Mouse (Mus musculus) embryonic facial prominence, embryonic 15.5 days (tissue): Measurements from ENCODE around the gene Hyal3. TPM values are rescaled to one million over a fixed set of nuclear protein-coding genes. Genes with fewer than 3 reads are reported as not detected.

Experiments
- ATAC-seq: fragments of 200-750 bp; cut with Nextera tagmentation; 2 replicates; pipeline ENCODE4 v1.8.0; 2017; ENCODE audit warnings: low read depth, moderate TSS enrichment; ENCODE audit not compliant: insufficient number of reproducible peaks, low FRiP score, low TSS enrichment
- H3K27ac ChIP-seq: fragments of 300-500 bp; sonication (generic); replicated peaks from 2 replicates; pipeline ENCODE4 v1.5.1; 2015; ENCODE audit warnings: mild to moderate bottlenecking, inconsistent platforms
- H3K27me3 ChIP-seq: fragments of 300-500 bp; sonication (generic); 2 replicates; pipeline ENCODE4 v1.6.1; 2015; ENCODE audit warnings: inconsistent platforms
- H3K36me3 ChIP-seq: fragments of 300-500 bp; sonication (generic); 2 replicates; pipeline ENCODE4 v1.6.1; 2015; ENCODE audit warnings: mild to moderate bottlenecking, inconsistent platforms
- H3K4me1 ChIP-seq: fragments of 300-500 bp; sonication (generic); 2 replicates; pipeline ENCODE4 v1.6.1; 2015; ENCODE audit warnings: inconsistent platforms
- H3K4me2 ChIP-seq: fragments of 300-500 bp; sonication (generic); replicated peaks from 2 replicates; pipeline ENCODE4 v1.6.1; 2015; ENCODE audit warnings: mild to moderate bottlenecking, inconsistent platforms
- H3K4me3 ChIP-seq: fragments of 300-500 bp; sonication (generic); replicated peaks from 2 replicates; pipeline ENCODE4 v1.5.1; 2015; ENCODE audit warnings: mild to moderate bottlenecking, inconsistent platforms
- H3K9ac ChIP-seq: fragments of 300-500 bp; sonication (generic); 2 replicates; pipeline ENCODE4 v1.6.1; 2015; ENCODE audit warnings: inconsistent platforms
- H3K9me3 ChIP-seq: fragments of 300-500 bp; sonication (generic); replicated peaks from 2 replicates; pipeline ENCODE4 v1.6.1; 2016; ENCODE audit warnings: inconsistent platforms
- WGBS: fragments of 180-500 bp; shearing (Covaris S2); methylation state at CpG from one replicate; pipeline ENCODE4 v1.1.7; 2015; 5-methylcytosine and 5-hydroxymethylcytosine counted together
- polyA plus RNA-seq: library from polyadenylated mRNA; unstranded; fragments of >200 nt; fragmentation: Nextera tagmentation; extraction: Ambion mirVana; gene quantifications from 2 replicates; pipeline ENCODE4 v1.2.1, GENCODE M21; 2015

The Hyal3 gene
- polyA plus RNA-seq, 1 experiment from 2014 or later: 2.0 TPM

DNA sequence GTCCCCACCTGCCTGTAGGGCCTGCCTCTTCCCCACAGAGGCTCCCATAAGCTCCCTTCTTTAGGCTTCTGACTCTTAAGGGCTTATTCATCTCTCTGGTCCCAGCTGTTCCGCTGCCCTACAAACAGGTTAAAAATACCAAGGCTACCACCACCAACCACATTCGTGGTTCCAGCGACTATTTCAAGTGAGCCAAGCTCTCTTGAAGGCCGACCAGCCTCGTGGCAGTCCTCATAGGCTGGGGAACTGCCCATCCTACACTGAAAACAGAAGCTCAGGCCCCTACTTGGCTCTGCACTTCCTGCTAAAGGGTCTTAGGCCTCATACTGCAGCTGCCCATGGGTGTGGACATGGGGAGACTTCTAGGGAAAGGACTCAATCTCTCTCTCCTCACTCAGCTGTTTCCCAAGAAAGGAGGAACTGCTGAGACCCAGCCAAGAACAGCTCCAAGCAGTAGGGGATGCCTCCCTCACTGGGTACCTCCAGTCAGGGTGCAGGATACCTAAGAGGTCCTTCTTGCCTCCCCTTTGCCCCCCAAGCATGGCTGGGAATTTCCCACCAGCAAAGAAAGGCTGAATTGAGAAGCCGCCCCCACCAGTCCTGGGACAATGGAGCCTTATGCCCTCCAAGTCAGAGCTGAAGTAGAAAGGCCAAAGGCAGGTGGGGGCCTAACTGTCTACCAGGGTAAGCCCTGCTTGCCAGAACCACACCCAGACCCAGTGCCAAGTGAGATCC lies 31.0 kb downstream of the Hyal3 start:
- H3K4me2 ChIP-seq: peak overlapping the region; percentile 75

DNA sequence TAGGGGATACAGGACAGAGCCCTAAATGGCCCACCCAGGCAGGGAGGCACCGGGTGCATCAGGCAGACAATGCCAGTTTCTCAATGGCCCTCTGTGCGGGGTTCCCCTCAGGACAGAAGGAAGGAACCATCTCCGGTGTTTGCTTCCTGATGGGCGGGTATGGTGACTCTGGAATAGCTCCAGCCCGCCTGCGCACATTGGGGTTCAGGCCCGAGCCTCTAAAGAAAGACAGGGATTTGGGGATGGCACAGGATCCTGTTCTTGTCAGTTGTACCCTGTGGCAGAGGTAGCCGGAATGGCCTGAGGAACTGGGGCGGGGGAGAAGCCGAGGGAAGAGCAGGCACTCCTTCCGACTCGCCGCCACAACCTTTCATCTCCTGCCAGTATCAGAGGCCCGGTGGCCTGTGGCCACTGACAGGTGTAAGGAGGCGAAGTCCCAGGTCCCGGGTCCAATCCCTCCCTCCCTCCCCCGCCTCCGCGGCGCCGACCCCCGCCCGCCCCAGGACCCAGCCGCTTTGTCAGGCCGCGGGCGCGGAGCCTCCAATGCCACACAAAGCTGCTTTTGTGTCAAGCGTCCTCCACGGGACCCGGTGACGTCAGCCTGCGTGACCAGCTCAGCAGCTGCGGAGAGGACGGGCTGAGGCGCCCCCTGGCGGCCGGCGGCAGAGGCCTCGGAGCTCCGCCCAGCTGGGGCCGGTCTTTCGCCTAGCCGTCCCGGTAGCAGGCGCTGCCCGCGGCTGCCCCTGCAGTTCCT lies 31.8 kb downstream of the Hyal3 start:
- Histone ChIP-seq H3K27ac (peak overlapping the region; percentile 95), H3K4me1 (peaks cover 58% of the 10 kb centered on the region), H3K9me3 (no peaks in the 10 kb centered on the region), H3K27me3 (no peaks in the 10 kb centered on the region), H3K4me2 (peak overlapping the region; percentile 75), H3K9ac (peak overlapping the region; percentile 37), H3K4me3 (peak overlapping the region; percentile 42), H3K36me3 (peaks cover 36% of the 10 kb centered on the region)
- WGBS: 5% methylated on average over 38 of the region's 48 CpGs
- ATAC-seq: peak; percentile 92

More for the DNA sequence above, 31.0 kb downstream of the Hyal3 start:
- H3K27ac ChIP-seq: peak overlapping the region; percentile 95
- H3K9ac ChIP-seq: peak overlapping the region; percentile 37; the same call in 1 of the 2 replicates
- no peak for ATAC-seq
- no peaks in the 10 kb centered on the region for H3K9me3 ChIP-seq
- H3K4me1 ChIP-seq: peaks cover 66% of the 10 kb centered on the region
- 72% methylated on average over 6 of the region's 6 CpGs for WGBS
- peak overlapping the region; percentile 42; the same call in 1 of the 2 replicates for H3K4me3 ChIP-seq
- H3K27me3 ChIP-seq: no peaks in the 10 kb centered on the region
- H3K36me3 ChIP-seq: peaks cover 30% of the 10 kb centered on the region

DNA sequence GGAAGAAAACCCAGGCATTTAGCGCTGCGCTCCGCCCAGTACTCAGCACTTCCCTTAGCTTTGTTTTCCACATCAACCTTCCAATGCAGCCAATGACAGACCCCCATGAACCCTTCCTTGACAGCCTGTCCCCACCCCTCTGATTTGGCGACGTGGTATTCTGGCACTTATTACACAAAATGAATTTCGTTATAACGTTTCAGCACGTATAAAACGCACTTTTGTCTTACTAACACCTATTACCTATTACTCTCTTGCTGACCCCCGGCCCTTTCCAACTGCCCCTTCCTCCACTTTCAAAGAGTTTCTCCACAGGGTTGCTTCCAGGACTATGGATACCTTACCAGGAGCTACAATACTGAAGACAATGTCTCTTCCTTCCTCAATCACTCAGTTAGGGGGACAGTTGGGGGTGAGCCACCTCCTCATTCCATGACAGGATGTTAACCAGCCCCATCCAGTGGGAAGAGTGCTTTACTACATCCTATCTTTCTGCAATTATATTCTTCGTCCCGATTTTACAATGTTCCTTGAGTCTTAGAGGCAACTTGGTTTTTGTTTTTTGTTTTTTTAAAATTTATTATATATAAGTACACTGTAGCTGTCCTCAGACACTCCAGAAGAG lies 32.4 kb downstream of the Hyal3 start:
- H3K4me1 ChIP-seq: peaks cover 53% of the 10 kb centered on the region
- H3K9ac ChIP-seq: no peak overlapping the region; the same call in 1 of the 2 replicates
- peak overlapping the region; percentile 42 for H3K4me3 ChIP-seq
- 8% methylated on average over 12 of the region's 12 CpGs for WGBS
- no peak for ATAC-seq
- H3K4me2 ChIP-seq: peak overlapping the region; percentile 75
- no peaks in the 10 kb centered on the region for H3K27me3 ChIP-seq
- peaks cover 43% of the 10 kb centered on the region for H3K36me3 ChIP-seq
- no peaks in the 10 kb centered on the region for H3K9me3 ChIP-seq
- peak overlapping the region; percentile 95 for H3K27ac ChIP-seq

DNA sequence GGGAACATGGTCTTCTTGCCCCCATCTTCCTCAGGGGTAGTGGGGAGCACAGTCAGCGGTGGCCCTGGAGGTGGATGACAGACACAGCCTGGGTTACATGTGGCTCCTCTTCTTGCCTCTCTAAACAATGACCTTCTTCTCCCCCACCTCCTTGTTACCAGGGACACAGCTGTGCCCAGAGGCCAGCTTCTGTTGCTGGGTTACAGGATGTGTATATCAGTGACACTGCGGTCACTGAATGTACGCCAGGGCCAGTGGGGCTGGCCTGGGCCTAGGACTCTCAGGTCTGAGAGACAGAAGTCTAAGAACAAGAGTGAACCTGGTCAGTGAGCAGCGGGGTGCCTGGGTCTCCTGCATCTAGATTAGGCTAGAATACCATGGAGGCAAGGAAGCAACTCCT lies 34.4 kb downstream of the Hyal3 start:
- Histone ChIP-seq H3K4me1 (peaks cover 54% of the 10 kb centered on the region), H3K9ac (no peak overlapping the region), H3K27ac (peak overlapping the region; percentile 34; the same call in 1 of the 2 replicates), H3K4me2 (no peak overlapping the region), H3K4me3 (no peak overlapping the region), H3K36me3 (peaks cover 63% of the 10 kb centered on the region), H3K9me3 (no peaks in the 10 kb centered on the region), H3K27me3 (no peaks in the 10 kb centered on the region)
- 65% methylated on average over 4 of the region's 4 CpGs for WGBS
- no peak for ATAC-seq

DNA sequence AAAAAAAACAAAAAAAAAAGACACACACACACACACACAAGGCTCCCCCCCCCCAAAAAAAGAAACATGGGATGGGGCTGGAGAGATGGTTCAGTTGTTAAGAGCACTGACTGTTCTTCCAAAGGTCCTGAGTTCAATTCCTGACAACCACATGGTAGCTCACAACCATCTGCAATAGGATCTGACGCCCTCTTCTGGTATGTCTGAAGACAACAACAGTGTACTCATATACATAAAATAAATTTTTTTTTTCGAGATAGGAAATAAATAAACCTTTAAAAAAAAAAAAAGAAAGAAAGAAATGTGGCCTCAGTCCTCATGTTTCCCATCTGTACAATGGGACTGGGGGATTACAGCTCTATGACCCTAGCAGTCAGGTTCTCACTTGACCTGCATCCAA lies 36.8 kb downstream of the Hyal3 start:
- no peak overlapping the region for H3K9ac ChIP-seq
- 73% methylated on average over 2 of the region's 2 CpGs for WGBS
- peaks cover 76% of the 10 kb centered on the region for H3K36me3 ChIP-seq
- no peaks in the 10 kb centered on the region for H3K27me3 ChIP-seq
- no peak overlapping the region for H3K4me3 ChIP-seq
- peaks cover 46% of the 10 kb centered on the region for H3K4me1 ChIP-seq
- H3K27ac ChIP-seq: no peak overlapping the region
- ATAC-seq: no peak
- H3K4me2 ChIP-seq: no peak overlapping the region
- H3K9me3 ChIP-seq: no peaks in the 10 kb centered on the region

DNA sequence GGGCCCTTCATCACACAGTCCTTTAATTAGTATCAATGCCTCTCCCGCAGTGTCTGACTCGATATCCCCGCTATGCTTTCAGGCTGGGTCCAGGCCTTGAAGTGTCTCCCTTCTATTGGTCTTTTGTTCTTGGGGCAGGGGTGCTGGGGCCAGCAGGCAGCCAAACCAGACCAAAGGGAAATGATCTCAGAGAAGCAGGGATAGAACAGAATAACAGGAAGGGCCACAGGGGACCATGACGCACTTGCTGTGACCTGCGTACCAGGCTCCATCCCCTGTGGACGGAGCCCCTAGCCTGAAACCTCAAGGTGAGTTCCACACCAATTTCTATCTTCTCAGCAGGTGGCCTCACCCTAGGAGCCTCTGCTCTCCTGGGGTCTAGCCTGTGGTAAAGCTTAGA lies 37.5 kb downstream of the Hyal3 start:
- H3K4me3 ChIP-seq: no peak overlapping the region
- no peak overlapping the region for H3K9ac ChIP-seq
- H3K36me3 ChIP-seq: peaks cover 82% of the 10 kb centered on the region
- H3K4me2 ChIP-seq: no peak overlapping the region
- no peaks in the 10 kb centered on the region for H3K27me3 ChIP-seq
- no peak for ATAC-seq
- H3K27ac ChIP-seq: peak overlapping the region; percentile 71; the same call in 1 of the 2 replicates
- H3K9me3 ChIP-seq: no peaks in the 10 kb centered on the region
- 78% methylated on average over 6 of the region's 6 CpGs for WGBS
- peaks cover 40% of the 10 kb centered on the region for H3K4me1 ChIP-seq

DNA sequence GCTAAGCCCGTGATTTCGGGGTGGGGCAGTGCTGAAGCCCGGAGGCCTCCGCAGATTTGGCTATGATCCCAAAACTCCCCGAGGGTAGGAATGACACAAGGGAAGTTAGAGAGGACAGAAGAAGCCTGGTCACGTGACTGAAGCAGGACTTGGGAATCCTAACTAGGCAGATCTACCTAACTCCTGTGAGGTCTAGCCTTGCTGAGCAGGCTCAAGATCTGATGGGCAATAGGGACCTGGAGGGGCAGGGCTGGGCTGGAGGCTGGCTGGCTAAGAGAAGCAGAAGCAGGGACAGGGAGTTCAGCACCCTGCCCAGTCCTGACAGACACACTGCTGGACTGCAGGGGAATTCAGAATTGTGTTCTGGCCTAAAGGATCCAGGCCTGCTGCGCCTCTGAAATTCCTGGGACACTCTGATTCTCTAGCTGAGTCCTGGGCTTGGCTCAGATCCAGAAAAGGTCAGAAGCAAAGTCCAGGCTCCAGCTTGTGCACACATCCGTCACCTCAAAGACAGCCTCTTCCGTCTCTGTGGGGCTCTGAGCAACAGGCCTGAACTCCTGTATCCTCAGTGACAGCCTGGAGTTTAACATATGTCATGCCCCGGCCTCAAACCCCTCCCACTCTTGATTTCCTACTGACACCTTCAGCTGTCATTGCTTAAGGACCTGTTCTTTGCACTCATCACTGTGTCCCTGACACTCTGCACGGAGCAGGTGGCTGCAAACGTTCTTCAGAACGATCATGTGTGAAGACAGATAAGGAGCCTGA lies 38.3 kb downstream of the Hyal3 start:
- Histone ChIP-seq H3K36me3 (peaks cover 86% of the 10 kb centered on the region), H3K9ac (no peak overlapping the region), H3K4me2 (no peak overlapping the region)

DNA sequence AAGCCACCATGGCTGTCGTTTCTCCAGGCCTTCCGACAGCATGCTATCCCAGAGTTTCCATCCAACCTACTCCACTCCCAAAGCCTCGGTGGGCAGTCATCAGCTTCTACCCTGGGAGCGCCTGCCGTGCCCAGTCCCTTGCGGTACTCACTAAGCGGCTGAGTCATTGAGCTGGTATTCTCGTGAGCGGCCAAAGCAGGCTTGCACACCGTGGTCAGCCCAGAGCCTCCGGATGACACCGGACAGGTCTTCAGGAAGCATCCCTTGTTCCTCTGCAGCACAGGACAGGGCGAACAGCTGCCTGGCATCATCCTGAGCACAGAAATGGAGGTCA lies 38.9 kb downstream of the Hyal3 start:
- H3K9ac ChIP-seq: no peak overlapping the region
- WGBS: 79% methylated on average over 13 of the region's 13 CpGs
- no peaks in the 10 kb centered on the region for H3K9me3 ChIP-seq
- ATAC-seq: 0 out of 2 replicates have a peak, but pooled peaks have one; percentile 1
- H3K36me3 ChIP-seq: peaks cover 87% of the 10 kb centered on the region
- peaks cover 35% of the 10 kb centered on the region for H3K4me1 ChIP-seq
- no peak overlapping the region for H3K4me3 ChIP-seq
- H3K27me3 ChIP-seq: no peaks in the 10 kb centered on the region
- H3K27ac ChIP-seq: peak overlapping the region; percentile 71; the same call in 1 of the 2 replicates
- no peak overlapping the region for H3K4me2 ChIP-seq

More for the DNA sequence above, 38.3 kb downstream of the Hyal3 start:
- Histone ChIP-seq H3K27ac (peak overlapping the region; percentile 71), H3K4me1 (peaks cover 33% of the 10 kb centered on the region), H3K9me3 (no peaks in the 10 kb centered on the region), H3K4me3 (no peak overlapping the region), H3K27me3 (no peaks in the 10 kb centered on the region)
- WGBS: 45% methylated on average over 13 of the region's 13 CpGs
- ATAC-seq: peak; percentile 7; the same call in 1 of the 2 replicates

DNA sequence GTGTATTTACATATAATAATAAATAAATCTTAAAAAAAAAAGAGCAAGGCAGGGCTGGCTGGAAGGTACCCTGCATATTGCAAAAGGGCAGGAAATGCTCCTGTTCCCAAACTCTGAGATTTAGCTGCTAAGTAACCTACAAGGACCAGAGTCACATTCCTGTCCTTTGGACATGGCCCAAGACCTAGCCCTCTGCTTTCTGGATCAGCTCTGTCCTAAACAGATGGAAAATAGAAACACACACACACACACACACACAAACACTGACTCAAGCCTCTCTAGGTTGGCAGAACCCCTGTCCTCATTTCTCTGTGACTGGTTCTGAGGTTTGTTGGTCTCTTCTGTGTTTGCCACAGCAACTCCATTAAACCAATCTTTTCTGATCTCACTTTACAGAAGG lies 40.3 kb downstream of the Hyal3 start:
- no peak for ATAC-seq
- peak overlapping the region; percentile 44; the same call in 1 of the 2 replicates for H3K27ac ChIP-seq
- H3K36me3 ChIP-seq: peaks cover 83% of the 10 kb centered on the region
- no peaks in the 10 kb centered on the region for H3K27me3 ChIP-seq
- no peak overlapping the region for H3K4me2 ChIP-seq
- no peaks in the 10 kb centered on the region for H3K9me3 ChIP-seq
- H3K4me1 ChIP-seq: peaks cover 48% of the 10 kb centered on the region
- no peak overlapping the region for H3K9ac ChIP-seq
- H3K4me3 ChIP-seq: no peak overlapping the region

DNA sequence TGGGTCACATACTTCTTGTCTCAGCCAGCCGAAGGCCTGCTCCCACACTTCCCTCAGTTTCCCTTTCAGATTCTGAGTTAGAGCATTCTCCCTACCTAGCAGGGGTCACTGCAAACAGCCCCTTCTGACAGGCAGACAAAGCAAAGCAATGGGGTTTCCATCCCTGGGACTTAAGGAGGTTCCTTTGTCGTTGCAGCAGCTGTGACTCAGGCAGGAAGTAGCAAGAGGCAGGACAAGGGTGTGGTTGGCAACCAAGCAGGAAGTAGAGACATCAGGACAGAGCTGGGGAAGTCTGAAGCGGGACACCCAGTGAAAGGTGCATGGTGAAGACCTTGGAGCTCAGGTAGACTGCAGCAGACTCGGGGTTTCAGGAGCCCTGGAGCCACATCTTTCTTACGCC lies 43.9 kb downstream of the Hyal3 start:
- Histone ChIP-seq H3K4me3 (no peak overlapping the region), H3K4me2 (0 out of 2 replicates have a peak overlapping the region, but pooled peaks have one; percentile 3), H3K36me3 (peaks cover 48% of the 10 kb centered on the region), H3K9me3 (no peaks in the 10 kb centered on the region), H3K4me1 (peaks cover 69% of the 10 kb centered on the region), H3K9ac (no peak overlapping the region), H3K27me3 (no peaks in the 10 kb centered on the region), H3K27ac (peak overlapping the region; percentile 94; the same call in 1 of the 2 replicates)
- WGBS: 74% methylated on average over 5 of the region's 5 CpGs
- ATAC-seq: no peak
